In genomic region chr7:139313413-139313812, GRCm38 (mm10) we compare ENCODE assay signal across 14 mouse cellular contexts.
"Had no signal": no experiment of that assay in that cellular context is flagged by ENCODE, and none has a peak within 500 bp of the region (broad histone marks: within the 10 kb centered on the region; RNA-seq: fewer than 3 reads in every experiment).

No protein-coding gene starts in this region.

- H3K36me3 ChIP-seq: limb, embryonic 13.5 days; liver, embryonic 15.5 days; lung, embryonic 15.5 days; midbrain, embryonic 10.5 days; neural tube, embryonic 13.5 days had no signal

- H3K27me3 ChIP-seq: limb, embryonic 13.5 days; liver, embryonic 15.5 days; lung, embryonic 15.5 days had no signal

- H3K27ac ChIP-seq: layer of hippocampus, adult 2 months; limb, embryonic 13.5 days; liver, embryonic 15.5 days; lung, embryonic 15.5 days; midbrain, embryonic 10.5 days; neural tube, embryonic 13.5 days had no signal

- H3K4me2 ChIP-seq: limb, embryonic 13.5 days; liver, embryonic 11.5 days; liver, embryonic 15.5 days; lung, embryonic 15.5 days; neural tube, embryonic 13.5 days had no signal

- H3K4me1 ChIP-seq: liver, embryonic 15.5 days had no signal

- DNase-seq: kidney, adult 8-10 months; kidney, postnatal 4 days; right cerebral cortex, postnatal 4 days; spleen, adult 18-20 months; thymus, adult 2 months; thymus, postnatal 25 days had no signal

- H3K4me3 ChIP-seq: layer of hippocampus, adult 2 months; limb, embryonic 13.5 days; liver, embryonic 15.5 days; lung, embryonic 15.5 days; midbrain, embryonic 10.5 days; neural tube, embryonic 13.5 days had no signal

- H3K9ac ChIP-seq: limb, embryonic 13.5 days; liver, embryonic 15.5 days; lung, embryonic 15.5 days; neural tube, embryonic 13.5 days had no signal

- H3K9me3 ChIP-seq: limb, embryonic 13.5 days; liver, embryonic 15.5 days; lung, embryonic 15.5 days; midbrain, embryonic 10.5 days; neural tube, embryonic 13.5 days had no signal

- ATAC-seq: midbrain, embryonic 16.5 days had no signal
